Mouse (Mus musculus) erythroid progenitor cell, adult 5-6 weeks (primary cell): ENCODE results near the gene Gfod2. TPM values are rescaled to one million over a fixed set of nuclear protein-coding genes. Genes with fewer than 3 reads are reported as not detected.

Source experiments
- ATAC-seq: replicated peaks from 2 replicates; pipeline ENCODE4 v1.8.0; 2016; ENCODE audit warnings: moderate number of reproducible peaks, mild to moderate bottlenecking, moderate TSS enrichment, inconsistent platforms; ENCODE audit not compliant: poor library complexity, low FRiP score, severe bottlenecking
- total RNA-seq, 2 experiments: library from RNA; stranded (forward) in 1 of 2; stranded (reverse) in 1 of 2; fragments of 150-400 nt in 1 of 2; fragments of 186-747, 209-891 nt in 1 of 2; gene quantifications; 2 replicates each; pipeline versions ENCODE4 v1.2.3 to v1.2.4; 2015 to 2017; ENCODE audit warnings: low replicate concordance in 2 of 2

Gfod2 gene
- total RNA-seq, 2 experiments from 2014 or later, result not detected

DNA sequence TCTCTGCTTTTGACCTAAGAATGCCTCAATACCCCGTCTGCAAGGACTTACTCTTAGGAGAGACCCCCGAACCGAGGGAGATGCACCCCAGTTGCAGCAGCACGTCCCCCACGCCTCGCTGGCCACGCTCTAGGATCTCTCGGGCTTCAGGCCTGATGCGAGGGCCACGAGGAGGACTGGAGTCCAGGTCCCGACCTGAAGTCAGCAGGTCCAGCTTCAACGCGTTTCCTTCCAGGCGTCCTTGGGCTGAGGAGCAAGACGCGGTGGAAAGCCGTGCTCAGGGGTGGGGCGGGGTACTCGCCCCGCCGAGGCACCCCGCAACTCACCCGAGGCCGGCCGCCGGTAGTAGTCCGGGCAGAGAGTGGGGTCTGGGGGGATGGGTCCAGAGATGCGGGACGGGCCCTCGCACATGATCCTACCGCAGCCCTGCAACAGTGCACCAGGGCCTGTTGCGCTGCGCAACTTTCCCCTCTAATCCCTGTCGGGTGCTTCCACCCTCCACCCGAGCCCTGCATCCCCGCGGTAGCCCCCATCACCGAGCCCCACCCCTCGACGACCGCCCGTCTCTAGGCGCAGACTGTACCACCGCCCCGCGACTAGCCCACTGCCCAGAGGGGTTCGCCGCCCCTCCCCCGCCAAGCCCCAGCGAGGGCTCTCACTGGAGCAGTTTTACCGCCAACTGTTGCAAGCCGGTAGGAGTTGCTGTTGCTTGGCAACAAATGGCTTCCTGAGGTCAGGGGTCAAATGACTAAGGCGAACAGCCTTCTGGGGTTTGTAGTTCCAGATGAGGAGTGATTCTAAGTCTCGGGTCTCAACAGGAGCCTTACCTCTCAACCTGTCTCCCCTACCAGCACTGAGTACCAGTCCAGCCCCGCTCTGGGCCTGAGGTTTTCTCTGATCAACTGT lies 50.7 kb downstream of the Gfod2 start, which contains the start of the genes 4933405L10Rik and Enkd1:
TSS of gene 4933405L10Rik (plus strand) at position 158 of the 906 bp plus-strand sequence.
TSS of gene Enkd1 (minus strand) at position 713 of the 906 bp plus-strand sequence.
- ATAC-seq, result peak; percentile 86

DNA sequence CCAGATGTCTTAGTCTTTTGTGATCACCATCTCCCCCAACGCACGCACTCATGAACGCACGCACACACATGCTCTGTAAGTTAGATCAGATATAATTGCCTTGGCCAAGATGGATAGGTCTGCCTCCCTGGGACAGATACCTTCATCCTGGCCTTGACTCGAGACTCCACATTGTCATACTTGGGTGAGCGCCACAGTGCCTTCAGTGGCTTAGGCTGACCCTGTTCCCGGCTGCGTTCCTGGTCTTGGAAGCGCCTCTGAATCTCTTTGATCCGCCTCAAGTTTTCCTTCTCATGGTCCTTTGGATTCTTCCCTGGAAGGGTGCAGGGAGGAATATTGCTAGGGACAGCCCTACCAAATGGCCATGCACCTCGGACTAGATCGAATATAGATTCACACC lies 52.0 kb downstream of the Gfod2 start:
- no peak for ATAC-seq

DNA sequence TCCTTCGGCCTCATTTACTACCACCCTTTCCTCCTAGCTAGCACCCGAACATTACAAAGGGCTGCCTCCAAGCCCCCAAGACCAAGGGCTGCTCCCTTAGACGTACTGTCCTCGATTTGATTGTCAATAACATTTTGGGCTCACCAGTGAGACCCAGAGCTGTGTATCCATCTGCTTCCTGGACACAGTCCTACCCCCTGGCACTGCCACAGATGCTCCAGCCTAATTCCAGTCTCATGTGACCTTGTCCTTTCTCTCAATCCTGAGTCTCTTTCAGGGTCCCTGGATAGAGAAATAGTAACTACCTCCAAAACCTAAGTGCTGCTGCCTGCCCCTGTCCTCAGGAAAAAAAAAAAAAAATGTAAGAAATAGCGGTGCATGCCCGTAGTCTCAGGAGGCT lies 53.5 kb downstream of the Gfod2 start:
- no peak for ATAC-seq

DNA sequence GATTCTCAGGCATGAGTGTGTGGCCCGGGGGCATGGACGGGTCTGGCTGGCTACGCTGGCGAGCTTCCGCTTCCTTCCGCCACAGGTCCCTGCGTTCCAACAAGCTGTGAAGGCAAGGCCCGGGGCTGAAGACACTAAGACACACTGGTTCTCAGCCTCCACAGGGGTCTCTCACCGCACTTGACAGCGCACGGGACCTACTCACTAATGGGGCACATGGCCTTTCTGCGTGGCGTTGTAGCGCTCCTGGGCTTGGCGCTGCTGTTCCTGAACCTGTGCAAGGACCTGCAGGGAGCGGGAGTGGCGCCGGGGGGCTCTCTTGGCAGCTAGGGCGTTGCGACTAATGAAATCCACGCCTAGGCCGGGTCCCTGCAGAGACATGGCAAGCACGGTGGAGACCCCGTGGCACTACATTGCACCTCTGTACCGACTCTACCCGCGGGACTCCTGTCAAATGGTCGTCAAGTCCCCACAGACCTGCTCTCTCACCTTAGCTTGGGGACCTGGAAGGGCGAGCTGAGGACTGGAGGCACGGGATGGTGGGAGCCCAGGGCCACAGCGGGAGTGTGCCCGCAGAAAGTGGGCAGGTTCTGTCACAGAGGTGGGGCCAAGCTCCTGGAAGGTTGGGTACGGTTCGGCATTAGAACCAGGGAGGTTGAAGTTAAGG lies 54.2 kb downstream of the Gfod2 start:
- no peak for ATAC-seq

DNA sequence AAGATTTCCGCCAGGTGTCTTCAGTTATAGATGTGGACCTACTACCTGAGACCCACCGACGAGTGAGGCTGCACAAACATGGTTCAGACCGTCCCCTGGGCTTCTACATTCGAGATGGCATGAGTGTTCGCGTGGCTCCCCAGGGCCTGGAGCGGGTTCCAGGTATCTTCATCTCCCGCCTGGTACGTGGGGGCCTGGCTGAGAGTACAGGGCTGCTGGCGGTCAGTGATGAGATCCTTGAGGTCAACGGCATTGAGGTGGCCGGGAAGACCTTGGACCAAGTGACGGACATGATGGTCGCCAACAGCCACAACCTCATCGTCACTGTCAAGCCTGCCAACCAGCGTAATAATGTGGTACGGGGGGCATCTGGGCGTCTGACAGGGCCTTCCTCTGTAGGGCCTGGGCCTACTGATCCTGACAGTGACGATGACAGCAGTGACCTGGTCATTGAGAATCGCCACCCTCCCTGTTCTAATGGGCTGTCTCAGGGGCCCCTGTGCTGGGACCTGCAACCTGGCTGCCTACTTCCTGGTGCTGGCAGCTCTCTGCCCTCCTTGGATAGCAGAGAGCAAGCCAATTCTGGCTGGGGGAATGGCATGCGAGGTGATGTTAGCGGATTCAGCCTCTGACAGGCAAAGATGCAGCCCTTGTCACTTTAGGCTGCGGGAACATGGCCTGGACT lies 55.6 kb downstream of the Gfod2 start:
- ATAC-seq, result no peak

DNA sequence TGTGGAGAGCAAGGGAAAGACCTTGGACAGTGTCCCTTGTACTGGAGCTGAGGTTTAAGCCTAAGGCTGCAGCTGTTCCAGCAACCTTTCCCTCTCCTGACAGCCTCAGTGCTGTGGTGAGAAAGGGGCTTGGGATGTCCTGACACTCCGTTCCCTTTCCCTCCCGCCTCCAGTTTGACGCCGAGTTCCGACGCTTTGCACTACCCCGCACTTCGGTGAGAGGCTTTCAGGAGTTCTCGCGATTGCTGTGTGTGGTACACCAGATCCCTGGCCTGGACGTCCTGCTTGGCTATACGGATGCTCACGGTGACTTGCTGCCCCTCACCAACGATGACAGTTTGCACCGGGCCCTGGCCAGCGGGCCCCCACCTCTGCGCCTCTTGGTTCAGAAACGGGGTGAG lies 56.5 kb downstream of the Gfod2 start:
- no peak for ATAC-seq

DNA sequence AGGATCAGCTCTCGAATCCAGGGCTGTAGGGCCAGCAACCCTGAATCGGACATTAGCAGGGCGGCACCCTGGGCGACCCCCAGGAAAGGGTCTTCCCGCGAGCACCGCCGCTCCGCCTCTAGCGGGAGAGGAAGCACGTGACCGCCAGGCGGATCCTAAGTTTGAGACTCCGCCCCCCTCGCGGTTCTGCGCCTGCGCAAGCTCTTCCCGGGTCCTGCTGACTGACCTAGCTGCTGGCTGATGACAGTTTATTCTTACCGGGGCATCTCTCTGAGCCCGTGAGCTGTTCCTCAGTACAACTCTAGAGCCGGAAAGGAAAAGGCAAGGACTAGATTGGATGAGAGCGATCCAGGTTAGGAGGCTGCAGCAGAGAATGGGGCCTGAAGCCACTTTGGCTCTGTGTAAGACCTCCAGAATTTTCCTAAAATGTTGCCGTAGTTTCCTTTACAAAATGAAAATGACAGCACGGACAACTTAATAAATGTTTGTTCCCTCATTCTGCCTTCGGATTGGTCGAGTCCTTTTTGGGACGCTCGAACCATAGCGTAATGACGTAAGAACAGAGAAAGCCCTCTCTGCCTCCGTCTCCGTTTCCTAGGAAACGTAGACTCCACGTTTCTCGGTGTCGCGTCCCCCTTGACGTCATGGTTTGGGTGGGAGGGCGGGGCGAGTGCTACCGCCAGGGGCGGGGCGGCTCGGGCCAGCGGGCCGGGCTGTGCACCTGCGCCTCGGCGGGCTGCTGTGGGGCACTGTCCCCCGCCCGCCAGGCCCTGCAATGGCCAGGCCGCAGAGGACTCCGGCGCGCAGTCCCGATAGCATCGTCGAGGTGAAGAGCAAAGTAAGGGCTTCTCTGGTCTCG lies 57.3 kb downstream of the Gfod2 start, which contains the start of the genes Acd and Pard6a:
TSS of gene Acd (minus strand) at position 137 of the 859 bp plus-strand sequence.
TSS of gene Pard6a (plus strand) at position 183 of the 859 bp plus-strand sequence.
- ATAC-seq, result peak; percentile 88

DNA sequence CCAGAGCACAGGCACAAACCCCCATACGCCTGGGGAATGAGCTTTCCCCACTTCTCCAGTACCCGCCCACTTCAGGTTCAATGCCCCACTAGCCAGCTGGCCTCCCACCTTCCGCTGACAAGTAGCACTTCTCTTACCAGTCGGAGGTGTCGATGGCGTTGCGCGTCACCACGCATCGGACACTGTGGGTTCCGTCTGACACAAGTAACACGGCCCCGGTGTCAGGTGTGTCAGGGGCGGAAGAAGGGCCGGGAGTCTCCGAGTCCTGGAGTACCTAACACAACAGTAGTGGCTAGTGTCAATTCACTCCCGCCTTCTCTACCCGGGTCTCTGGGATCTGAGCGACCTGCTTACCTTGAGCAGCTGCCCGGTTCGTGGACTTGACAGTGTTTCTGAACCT lies 57.9 kb downstream of the Gfod2 start:
- peak; percentile 57 for ATAC-seq

DNA sequence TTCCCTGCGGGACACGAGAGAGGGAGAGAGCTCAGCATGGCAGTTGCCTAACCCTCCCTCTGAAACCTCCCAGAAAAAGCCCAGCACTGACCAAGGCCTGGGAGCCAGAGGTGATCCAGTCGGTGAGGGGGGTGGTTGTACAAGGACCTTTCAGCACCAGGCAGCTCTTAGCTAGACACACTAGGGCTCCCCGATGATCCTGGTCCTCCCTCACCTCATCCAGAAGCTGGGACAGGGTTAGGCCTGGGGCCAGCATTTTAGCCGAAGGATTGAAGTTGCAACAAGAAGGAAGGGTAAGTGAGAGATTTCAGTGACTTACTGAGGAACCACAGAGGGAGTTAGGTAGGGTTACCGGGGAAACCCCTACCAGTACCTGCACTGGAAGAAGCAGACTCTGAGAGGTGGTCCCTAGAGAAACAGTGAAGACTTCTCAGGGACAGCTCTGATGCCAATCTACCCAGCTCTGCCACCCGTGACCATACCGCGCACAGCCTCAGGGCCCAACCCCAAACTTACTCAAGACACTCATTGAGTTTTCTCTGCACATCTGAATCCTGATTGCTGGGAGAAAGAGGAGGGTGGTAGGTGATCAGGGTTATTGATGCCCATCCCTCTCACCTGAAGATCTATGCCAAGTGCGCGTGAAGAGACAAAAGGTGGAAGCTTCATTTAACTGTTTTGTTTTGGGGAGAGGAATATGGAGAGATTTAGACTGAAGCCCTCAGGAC lies 58.8 kb downstream of the Gfod2 start:
- no peak for ATAC-seq

DNA sequence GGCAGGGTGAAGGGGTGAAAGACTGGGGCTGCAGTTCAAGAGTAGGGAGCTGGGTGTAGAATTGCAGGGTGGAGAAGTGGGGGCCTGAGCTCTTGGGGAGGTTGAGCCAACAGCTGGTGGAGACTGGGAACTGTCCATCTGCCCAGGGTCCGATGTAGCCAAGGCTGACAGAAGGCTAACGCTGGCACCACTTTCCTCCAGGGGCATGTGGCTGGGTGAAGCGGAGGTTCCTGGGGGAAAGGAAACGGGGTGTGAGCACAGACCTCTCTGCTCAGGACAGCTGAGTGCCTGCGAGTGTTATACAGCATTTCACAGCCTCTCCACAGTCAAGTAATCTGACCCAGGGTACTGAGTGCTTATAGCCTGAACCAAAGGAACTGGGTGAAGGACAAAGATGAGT lies 59.7 kb downstream of the Gfod2 start:
- ATAC-seq, result no peak

DNA sequence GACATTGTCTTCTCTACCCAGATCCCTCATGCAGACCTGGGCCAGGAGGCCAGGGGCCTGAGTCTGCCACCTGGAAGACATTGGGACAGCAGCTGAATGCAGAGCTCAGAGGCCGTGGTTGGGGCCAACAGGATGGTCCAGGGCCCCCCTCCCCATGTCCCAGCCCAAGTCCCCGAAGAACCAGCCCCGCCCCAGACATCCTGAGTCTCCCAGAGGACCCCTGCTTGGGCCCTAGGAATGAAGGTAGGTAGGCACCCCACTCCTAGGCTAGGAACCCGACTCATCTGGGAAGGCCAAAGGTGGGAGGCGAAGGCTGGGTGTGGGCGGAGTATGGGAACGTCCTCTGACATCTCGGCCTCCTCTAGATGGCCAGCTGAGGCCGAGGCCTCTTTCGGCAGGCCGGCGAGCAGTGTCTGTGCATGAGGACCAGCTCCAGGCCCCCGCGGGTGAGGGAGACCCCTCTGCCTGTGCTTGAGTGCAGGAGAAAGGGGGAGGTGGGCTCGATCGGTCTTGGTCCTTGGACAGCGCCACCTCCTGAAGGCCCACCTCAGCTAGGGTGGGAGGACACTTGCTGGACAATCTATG lies 61.2 kb downstream of the Gfod2 start:
- ATAC-seq, result no peak

DNA sequence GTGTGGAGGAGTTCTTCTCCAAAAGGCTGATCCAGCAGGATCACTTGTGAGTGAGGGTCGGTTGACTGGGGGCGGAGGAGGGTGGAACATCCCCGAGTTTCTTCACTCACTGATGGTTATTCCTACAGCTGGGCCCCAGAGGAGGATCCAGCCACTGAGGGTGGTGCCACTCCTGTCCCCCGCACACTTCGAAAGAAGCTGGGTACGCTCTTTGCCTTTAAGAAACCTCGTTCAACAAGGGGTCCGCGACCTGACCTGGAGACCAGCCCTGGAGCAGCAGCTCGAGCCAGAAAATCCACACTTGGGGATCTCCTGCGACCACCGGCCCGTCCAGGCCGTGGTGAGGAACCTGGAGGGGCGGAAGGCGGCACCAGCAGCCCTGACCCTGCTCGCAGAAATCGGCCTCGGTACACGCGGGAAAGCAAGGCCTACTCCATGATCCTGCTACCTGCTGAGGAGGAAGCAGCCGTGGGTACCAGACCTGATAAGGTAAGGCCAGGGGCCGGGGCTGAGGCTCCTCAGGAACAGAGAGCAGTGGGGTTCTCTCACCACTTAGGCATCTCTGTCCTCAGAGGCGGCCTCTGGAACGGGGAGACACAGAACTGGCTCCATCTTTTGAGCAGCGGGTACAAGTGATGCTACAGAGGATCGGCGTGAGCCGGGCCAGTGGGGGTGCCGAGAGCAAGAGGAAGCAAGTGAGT lies 63.2 kb downstream of the Gfod2 start:
- ATAC-seq, result no peak; the same call in 1 of the 2 replicates

DNA sequence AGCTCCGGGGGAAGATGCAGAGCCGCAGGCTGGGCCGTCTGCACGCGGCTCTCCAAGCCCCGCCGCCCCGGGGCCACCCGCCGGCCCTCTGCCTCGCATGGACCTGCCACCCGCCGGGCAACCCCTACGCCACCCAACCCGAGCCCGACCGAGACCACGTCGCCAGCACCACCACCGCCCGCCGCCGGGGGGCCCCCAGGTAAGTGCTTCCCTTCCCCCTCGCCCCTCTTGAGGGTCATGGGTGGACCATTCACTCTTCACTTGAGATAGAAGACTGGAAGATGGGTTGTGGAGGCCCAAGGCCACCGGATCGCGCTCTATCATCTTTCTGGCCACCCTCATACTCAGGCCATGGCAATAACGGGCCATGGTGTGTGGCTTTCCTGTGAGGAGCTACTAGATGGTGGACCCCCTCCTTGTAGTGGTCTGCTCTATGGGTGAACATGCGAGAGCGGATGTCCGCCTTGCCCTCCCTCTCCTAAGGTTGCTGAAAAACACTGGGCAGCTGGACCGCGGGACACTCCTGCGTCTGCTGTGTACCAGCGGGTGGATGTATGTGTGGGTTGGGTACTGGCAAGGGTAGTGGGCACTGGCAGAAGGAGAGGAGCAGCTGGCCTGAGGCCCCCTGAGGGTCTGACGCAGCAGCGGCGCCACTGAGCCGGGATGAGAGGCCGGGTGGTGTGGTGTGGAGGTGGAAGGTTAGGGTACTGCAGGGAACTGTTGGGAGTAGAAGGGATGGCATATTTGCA lies 64.2 kb downstream of the Gfod2 start:
- no peak for ATAC-seq

DNA sequence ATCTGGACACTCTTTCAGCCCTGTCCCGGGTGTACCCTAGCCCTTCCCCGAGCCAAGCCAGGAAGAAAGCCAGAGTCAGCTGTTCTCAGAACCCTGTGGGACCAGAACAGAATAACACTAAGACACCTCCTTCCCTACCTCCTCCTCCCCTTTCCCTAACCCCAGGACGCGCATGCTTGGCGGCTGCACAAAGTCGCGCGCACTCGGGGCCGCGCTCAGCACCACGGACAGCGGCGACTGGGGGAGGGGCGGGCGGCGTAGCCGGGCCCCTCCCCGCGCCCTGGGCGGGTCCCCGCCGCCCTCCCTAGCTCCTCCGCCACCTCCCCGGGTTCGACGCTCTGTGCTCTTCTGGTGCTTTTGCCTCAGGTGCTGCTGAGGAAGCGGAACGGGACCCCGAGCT lies 64.8 kb downstream of the Gfod2 start:
- ATAC-seq, result no peak

DNA sequence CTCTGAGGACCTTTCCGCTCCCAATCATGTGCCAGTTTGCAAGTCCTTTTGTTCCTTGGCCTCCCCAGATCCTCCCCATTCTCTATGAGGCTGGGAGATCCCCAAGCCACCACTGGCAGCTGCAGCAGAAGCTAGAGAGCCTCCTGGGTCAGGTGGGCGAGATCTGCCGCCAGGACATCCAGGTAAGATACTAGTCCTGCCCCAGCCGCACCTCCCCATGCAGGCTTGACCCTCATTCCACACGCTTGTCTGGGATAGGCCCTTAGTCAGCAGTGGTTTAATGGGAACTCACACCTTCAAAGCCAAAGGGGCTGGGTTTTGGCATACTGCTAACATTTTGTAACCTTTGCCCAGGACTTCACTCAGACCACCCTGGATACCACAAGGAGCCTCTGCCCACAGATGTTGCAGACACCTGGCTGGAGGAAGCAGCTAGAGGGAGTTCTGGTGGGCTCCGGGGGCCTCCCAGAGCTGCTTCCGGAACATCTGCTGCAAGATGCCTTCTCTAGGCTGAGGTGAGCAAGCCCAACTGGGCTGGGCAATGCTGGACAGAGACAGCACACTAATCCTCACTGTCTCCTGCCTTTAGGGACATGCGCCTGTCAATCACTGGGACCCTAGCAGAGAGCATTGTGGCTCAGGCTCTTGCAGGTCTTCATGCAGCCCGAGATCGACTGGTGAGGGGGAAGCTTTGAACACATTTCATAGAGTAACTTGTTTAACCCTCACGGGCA lies 65.8 kb downstream of the Gfod2 start:
- ATAC-seq, result no peak

DNA sequence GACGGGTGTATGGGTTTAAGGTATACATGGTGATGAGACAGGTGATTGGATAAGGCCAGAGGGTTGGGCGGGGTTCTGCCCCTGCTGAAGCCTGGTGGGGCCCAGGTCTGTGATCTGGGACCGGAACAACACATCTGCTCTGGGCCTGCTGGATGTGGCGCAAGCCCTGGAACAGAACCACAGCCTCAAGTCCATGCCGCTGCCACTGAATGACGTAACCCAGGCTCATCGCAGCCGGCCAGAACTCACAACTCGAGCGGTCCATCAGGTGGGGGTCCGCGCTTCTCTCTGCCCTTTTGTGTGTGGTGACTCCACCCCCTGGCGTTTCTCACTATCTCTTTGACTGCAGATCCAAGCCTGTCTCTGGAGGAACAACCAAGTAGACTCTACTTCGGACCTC lies 67.5 kb downstream of the Gfod2 start:
- no peak for ATAC-seq

DNA sequence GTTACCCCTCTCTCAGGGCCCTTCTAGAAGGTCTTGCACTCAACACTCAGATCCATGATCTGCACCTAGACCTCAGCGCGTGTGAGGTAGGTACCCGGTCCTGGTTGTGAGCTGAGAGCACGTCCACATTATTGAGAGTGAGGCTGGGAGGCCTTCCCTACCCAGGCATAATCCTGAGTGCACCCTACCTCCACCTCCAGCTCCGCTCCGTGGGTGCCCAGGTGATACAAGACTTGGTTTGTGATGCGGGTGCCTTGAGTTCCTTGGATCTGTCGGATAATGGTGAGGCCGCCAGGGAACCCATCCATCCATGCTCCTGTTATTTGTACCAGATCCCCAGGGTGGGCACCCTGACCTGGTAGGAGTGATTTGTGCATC lies 68.5 kb downstream of the Gfod2 start:
- no peak for ATAC-seq
